Mouse (Mus musculus): ENCODE data around the gene Baz2a. TPM values are rescaled to one million over a fixed set of nuclear protein-coding genes. Genes with fewer than 3 reads are reported as not detected.
A peak's percentile ranks its signal among the peaks of the same experiment; 100 is the strongest.
"Not testable (repeated sequence)": the region's sequence is repeated elsewhere in the genome, so short reads cannot be mapped to it uniquely, and the experiment has no call there.

The Baz2a gene
- polyA plus RNA-seq, 1 experiment from 2014 or later = 6.8 TPM

GRCm38 (mm10) chr10:128082880-128083421 lies 8.4 kb upstream of the Baz2a start, which contains the start of gene Atp5b:
Atp5b (plus strand) TSS chr10:128083273.
- peak within 1 kb of the TSS; percentile 87 for H3K27ac ChIP-seq (replicated peaks)
- H3K4me3 ChIP-seq (replicated peaks) = peak within 1 kb of the TSS; percentile 92
- peak within 1 kb of the TSS; percentile 94 for H3K9ac ChIP-seq
- H3K27me3 ChIP-seq = no peaks in the 10 kb centered on the region
- ATAC-seq (ENCODE audit: insufficient read depth) = peak; percentile 97
- peaks cover 40% of the 10 kb centered on the region for H3K36me3 ChIP-seq (replicated peaks)
- under 1% methylated on average over 34 of the region's 34 CpGs for WGBS (ENCODE audit: insufficient replicate concordance)
- H3K4me2 ChIP-seq = peak within 1 kb of the TSS; percentile 79
- H3K9me3 ChIP-seq (replicated peaks) = no peaks in the 10 kb centered on the region
- peaks cover 37% of the 10 kb centered on the region for H3K4me1 ChIP-seq (replicated peaks)

- peaks cover 45% of the 10 kb centered on the region for H3K36me3 ChIP-seq (replicated peaks)
- peaks cover 45% of the 10 kb centered on the region for H3K4me1 ChIP-seq (replicated peaks)
- H3K27ac ChIP-seq (replicated peaks) = peak overlapping the region; percentile 87
- H3K9ac ChIP-seq = peak overlapping the region; percentile 94
- H3K9me3 ChIP-seq (replicated peaks) = no peaks in the 10 kb centered on the region
- WGBS (ENCODE audit: insufficient replicate concordance) = under 1% methylated on average over 22 of the region's 22 CpGs
- no peaks in the 10 kb centered on the region for H3K27me3 ChIP-seq
- peak; percentile 4; the same call in 1 of the 2 replicates for ATAC-seq (ENCODE audit: insufficient read depth)
- peak overlapping the region; percentile 92 for H3K4me3 ChIP-seq (replicated peaks)
- H3K4me2 ChIP-seq = peak overlapping the region; percentile 68
These were observed 7.7 kb upstream of the Baz2a start for GRCm38 (mm10) chr10:128083688-128084087.

GRCm38 (mm10) chr10:128084160-128084559 lies 7.2 kb upstream of the Baz2a start:
- no peaks in the 10 kb centered on the region for H3K27me3 ChIP-seq
- peak overlapping the region; percentile 92 for H3K4me3 ChIP-seq (replicated peaks)
- peak overlapping the region; percentile 94 for H3K9ac ChIP-seq
- no peaks in the 10 kb centered on the region for H3K9me3 ChIP-seq (replicated peaks)
- peak overlapping the region; percentile 87 for H3K27ac ChIP-seq (replicated peaks)
- no peak for ATAC-seq (ENCODE audit: insufficient read depth)
- H3K4me2 ChIP-seq = peak overlapping the region; percentile 68
- WGBS (ENCODE audit: insufficient replicate concordance) = 0% methylated on average over 3 of the region's 3 CpGs
- peaks cover 48% of the 10 kb centered on the region for H3K4me1 ChIP-seq (replicated peaks)
- peaks cover 50% of the 10 kb centered on the region for H3K36me3 ChIP-seq (replicated peaks)

- no peak overlapping the region for H3K27ac ChIP-seq (replicated peaks)
- no peak for ATAC-seq (ENCODE audit: insufficient read depth)
- no peaks in the 10 kb centered on the region for H3K27me3 ChIP-seq
- H3K4me2 ChIP-seq = no peak overlapping the region
- H3K9ac ChIP-seq = no peak overlapping the region
- H3K4me1 ChIP-seq (replicated peaks) = peaks cover 64% of the 10 kb centered on the region
- 64% methylated on average over 6 of the region's 6 CpGs for WGBS (ENCODE audit: insufficient replicate concordance)
- no peak overlapping the region for H3K4me3 ChIP-seq (replicated peaks)
- H3K36me3 ChIP-seq (replicated peaks) = peaks cover 64% of the 10 kb centered on the region
- H3K9me3 ChIP-seq (replicated peaks) = no peaks in the 10 kb centered on the region
These were observed 5.0 kb upstream of the Baz2a start for GRCm38 (mm10) chr10:128086391-128086790.

- 81% methylated on average over 2 of the region's 2 CpGs for WGBS (ENCODE audit: insufficient replicate concordance)
- Histone ChIP-seq H3K36me3 (replicated peaks) (peaks cover 64% of the 10 kb centered on the region), H3K4me1 (replicated peaks) (peaks cover 64% of the 10 kb centered on the region)
- H3K27me3 ChIP-seq; H3K27ac ChIP-seq (replicated peaks); H3K4me2 ChIP-seq; H3K9me3 ChIP-seq (replicated peaks); ATAC-seq (ENCODE audit: insufficient read depth); H3K9ac ChIP-seq; H3K4me3 ChIP-seq (replicated peaks): not testable (repeated sequence)
These were observed 4.2 kb upstream of the Baz2a start for GRCm38 (mm10) chr10:128087216-128087615.

- peaks cover 64% of the 10 kb centered on the region for H3K4me1 ChIP-seq (replicated peaks)
- no peaks in the 10 kb centered on the region for H3K9me3 ChIP-seq (replicated peaks)
- H3K9ac ChIP-seq = no peak overlapping the region
- no peak for ATAC-seq (ENCODE audit: insufficient read depth)
- H3K36me3 ChIP-seq (replicated peaks) = peaks cover 64% of the 10 kb centered on the region
- H3K4me2 ChIP-seq = no peak overlapping the region
- H3K27me3 ChIP-seq = no peaks in the 10 kb centered on the region
- H3K4me3 ChIP-seq (replicated peaks) = no peak overlapping the region
- WGBS (ENCODE audit: insufficient replicate concordance) = 87% methylated on average over 5 of the region's 5 CpGs
- H3K27ac ChIP-seq (replicated peaks) = 0 out of 2 replicates have a peak overlapping the region, but pooled peaks have one; percentile 19
These were observed 3.2 kb upstream of the Baz2a start for GRCm38 (mm10) chr10:128088181-128088580.

GRCm38 (mm10) chr10:128089842-128090241 lies 1.5 kb upstream of the Baz2a start:
- WGBS (ENCODE audit: insufficient replicate concordance) = 18% methylated on average over 5 of the region's 5 CpGs
- H3K9ac ChIP-seq = no peak overlapping the region
- peaks cover 57% of the 10 kb centered on the region for H3K36me3 ChIP-seq (replicated peaks)
- H3K4me3 ChIP-seq (replicated peaks) = no peak overlapping the region
- no peaks in the 10 kb centered on the region for H3K9me3 ChIP-seq (replicated peaks)
- H3K27me3 ChIP-seq = no peaks in the 10 kb centered on the region
- peak overlapping the region; percentile 59 for H3K27ac ChIP-seq (replicated peaks)
- no peak for ATAC-seq (ENCODE audit: insufficient read depth)
- H3K4me2 ChIP-seq = no peak overlapping the region
- peaks cover 79% of the 10 kb centered on the region for H3K4me1 ChIP-seq (replicated peaks)

GRCm38 (mm10) chr10:128090651-128091563 lies 470 bp upstream of the Baz2a start:
- Histone ChIP-seq H3K9ac (peak overlapping the region; percentile 90; the same call in 1 of the 2 replicates), H3K4me3 (replicated peaks) (peak overlapping the region; percentile 78), H3K36me3 (replicated peaks) (peaks cover 47% of the 10 kb centered on the region), H3K9me3 (replicated peaks) (no peaks in the 10 kb centered on the region), H3K27ac (replicated peaks) (peak overlapping the region; percentile 98), H3K27me3 (no peaks in the 10 kb centered on the region), H3K4me2 (peak overlapping the region; percentile 90), H3K4me1 (replicated peaks) (peaks cover 81% of the 10 kb centered on the region)
- peak; percentile 59 for ATAC-seq (ENCODE audit: insufficient read depth)
- WGBS (ENCODE audit: insufficient replicate concordance) = 4% methylated on average over 14 of the region's 14 CpGs

GRCm38 (mm10) chr10:128092506-128093495 lies 1.4 kb downstream of the Baz2a start:
- WGBS (ENCODE audit: insufficient replicate concordance) = under 1% methylated on average over 86 of the region's 88 CpGs
- H3K27me3 ChIP-seq = no peaks in the 10 kb centered on the region
- peaks cover 84% of the 10 kb centered on the region for H3K4me1 ChIP-seq (replicated peaks)
- H3K36me3 ChIP-seq (replicated peaks) = peaks cover 28% of the 10 kb centered on the region
- H3K4me3 ChIP-seq (replicated peaks) = peak overlapping the region; percentile 78
- H3K9me3 ChIP-seq (replicated peaks) = no peaks in the 10 kb centered on the region
- H3K4me2 ChIP-seq = peak overlapping the region; percentile 90
- H3K27ac ChIP-seq (replicated peaks) = peak overlapping the region; percentile 98
- peak overlapping the region; percentile 90 for H3K9ac ChIP-seq
- ATAC-seq (ENCODE audit: insufficient read depth) = peak; percentile 19

- peak overlapping the region; percentile 98 for H3K27ac ChIP-seq (replicated peaks)
- peaks cover 19% of the 10 kb centered on the region for H3K36me3 ChIP-seq (replicated peaks)
- peak overlapping the region; percentile 90 for H3K4me2 ChIP-seq
- H3K9me3 ChIP-seq (replicated peaks) = no peaks in the 10 kb centered on the region
- H3K4me3 ChIP-seq (replicated peaks) = peak overlapping the region; percentile 78
- H3K9ac ChIP-seq = peak overlapping the region; percentile 90
- 18% methylated on average over 13 of the region's 13 CpGs for WGBS (ENCODE audit: insufficient replicate concordance)
- peaks cover 84% of the 10 kb centered on the region for H3K4me1 ChIP-seq (replicated peaks)
- peak; percentile 33 for ATAC-seq (ENCODE audit: insufficient read depth)
- H3K27me3 ChIP-seq = no peaks in the 10 kb centered on the region
These were observed 2.3 kb downstream of the Baz2a start for GRCm38 (mm10) chr10:128093496-128094294.

All from liver, embryonic 15.5 days (tissue).